Mouse (Mus musculus) brain, embryonic 14.5 days (tissue): Measurements from ENCODE around the gene Dbr1.

Experiments used
- CTCF ChIP-seq: fragments of 200-500 bp; IDR thresholded peaks from 2 replicates; pipeline ENCODE4 v1.5.1; 2012; ENCODE audit warnings: inconsistent platforms, mild to moderate bottlenecking, moderate library complexity, borderline replicate concordance; ENCODE audit not compliant: insufficient read depth, insufficient read length; ENCODE audit errors: extremely low read depth
- POLR2A ChIP-seq: fragments of 200-500 bp; IDR thresholded peaks from 2 replicates; pipeline ENCODE4 v1.6.1; 2012; ENCODE audit warnings: mild to moderate bottlenecking, inconsistent platforms, borderline replicate concordance; ENCODE audit not compliant: poor library complexity, insufficient read depth, insufficient read length, severe bottlenecking; ENCODE audit errors: extremely low read depth

GRCm38 (mm10) chr9:99628581-99628980 is 53.0 kb downstream of the Dbr1 start:
- no peak for TF ChIP-seq CTCF
- TF ChIP-seq POLR2A: no peak
